Mouse (Mus musculus) CD4-positive helper T cell, adult 2 months (primary cell): ENCODE data around the gene Smok3b.
"Not testable (repeated sequence)": the region's sequence is repeated elsewhere in the genome, so short reads cannot be mapped to it uniquely, and the experiment has no call there.

Experiments used
- DNase-seq: peaks from one replicate; pipeline ENCODE4 v3.0.0-alpha.2; 2012; ENCODE audit warnings: low read depth, missing footprints, low spot score

The Smok3b gene

DNA sequence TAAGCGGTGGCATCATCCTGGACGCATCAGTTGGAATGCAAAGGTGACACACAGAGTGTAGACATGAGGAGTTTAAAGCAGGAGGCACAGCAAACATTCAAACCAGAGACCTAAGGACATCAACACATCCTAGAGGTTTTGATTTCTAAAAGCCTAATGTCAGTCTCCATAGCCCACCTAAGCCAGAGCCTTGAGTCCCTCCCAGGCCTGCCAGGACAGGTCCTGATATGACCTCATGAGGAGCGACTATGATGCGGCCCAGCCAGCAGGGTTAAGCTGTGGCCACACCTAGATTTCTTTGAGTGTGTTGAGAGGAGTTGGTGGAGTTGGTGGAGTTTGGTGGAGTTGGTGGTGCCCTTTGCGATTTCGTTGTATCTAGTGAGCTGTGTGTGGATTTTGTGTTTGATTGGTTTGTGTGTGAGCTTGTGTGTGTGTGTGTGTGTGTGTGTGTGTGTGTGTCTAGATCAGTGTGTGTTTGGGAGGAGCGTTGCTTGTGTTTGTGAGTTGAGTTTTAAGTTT, at the start of gene Smok3b, which contains the start of gene Smok3a:
Gene Smok3b, plus strand, starts transcription at position 469 of the 519 bp plus-strand sequence.
Gene Smok3a, plus strand, starts transcription at position 301 of the 519 bp plus-strand sequence.
- not testable (repeated sequence) for DNase-seq

DNA sequence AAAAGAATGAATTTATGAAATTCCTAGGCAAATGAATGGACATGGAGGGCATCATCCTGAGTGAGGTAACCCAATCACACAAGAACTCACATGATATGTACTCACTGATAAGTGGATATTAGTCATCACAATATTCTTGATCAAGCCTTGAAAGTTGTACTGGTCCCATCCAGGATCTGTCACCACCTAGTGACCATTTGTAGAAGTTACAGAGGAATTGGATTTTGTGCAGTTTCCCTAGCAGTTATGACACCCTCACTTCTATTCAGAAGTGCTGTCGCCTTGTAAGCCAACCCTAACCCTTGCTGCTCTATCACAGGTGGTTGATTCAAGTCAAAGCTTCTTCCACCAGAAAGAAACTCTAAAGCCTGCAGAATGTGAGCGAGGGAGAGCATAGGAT, 48.1 kb upstream of the Smok3b start:
- DNase-seq, result no peak

DNA sequence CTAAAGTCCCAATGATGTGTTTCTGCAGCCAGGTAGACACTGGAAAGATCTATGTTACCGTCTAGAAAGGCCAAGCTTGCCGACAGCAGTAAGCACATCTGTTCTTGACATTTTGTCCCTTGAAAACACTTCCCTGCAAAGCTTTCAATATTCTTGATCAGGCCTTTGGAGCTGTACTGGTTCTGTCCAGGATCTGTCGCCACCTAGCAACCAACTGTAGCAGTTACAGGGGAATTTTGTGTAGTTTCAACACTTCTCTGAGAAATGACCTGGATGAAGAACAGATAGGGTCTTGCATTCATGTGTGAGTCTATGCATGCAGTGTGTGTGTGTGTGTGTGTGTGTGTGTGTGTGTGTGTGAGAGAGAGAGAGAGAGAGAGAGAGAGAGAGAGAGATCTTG, 47.5 kb upstream of the Smok3b start:
- no peak for DNase-seq

DNA sequence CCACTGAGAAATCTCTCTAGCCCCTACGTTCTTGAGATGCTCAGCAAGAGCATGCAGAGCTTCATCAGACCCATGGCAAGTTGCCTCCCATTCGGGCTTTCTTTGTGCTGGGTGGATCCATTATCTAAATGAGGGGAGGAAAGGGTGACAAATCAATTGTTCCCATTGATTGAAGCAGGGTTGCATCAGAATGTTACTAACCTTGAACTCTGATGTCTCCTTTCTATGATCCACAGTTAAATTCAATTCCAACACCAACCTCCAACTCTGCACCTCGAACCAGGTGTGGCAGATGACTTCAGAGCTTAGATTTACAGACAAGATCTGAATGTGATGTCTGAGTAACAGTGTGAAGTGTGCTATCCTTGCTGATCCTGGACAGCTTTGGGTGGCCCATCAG, 46.5 kb upstream of the Smok3b start:
- no peak for DNase-seq

DNA sequence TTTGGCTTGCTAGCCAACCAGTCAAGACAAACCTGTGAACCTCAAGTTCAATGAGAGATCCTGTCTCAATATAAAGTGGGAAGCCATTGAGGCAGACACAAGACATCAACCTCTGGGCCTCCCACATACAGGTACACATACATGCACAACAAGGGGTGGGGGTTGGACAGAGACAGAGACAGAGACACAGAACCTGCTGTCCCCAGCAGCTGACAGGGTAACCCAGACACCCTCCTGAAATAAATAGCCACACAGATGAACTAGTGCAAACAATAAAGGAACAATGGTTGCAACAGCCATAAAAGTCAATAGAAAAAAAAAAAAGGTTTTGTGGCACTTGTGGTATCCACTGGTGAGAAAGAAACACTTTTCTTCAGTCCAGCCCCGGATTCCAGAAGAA, 45.8 kb upstream of the Smok3b start:
- no peak for DNase-seq

DNA sequence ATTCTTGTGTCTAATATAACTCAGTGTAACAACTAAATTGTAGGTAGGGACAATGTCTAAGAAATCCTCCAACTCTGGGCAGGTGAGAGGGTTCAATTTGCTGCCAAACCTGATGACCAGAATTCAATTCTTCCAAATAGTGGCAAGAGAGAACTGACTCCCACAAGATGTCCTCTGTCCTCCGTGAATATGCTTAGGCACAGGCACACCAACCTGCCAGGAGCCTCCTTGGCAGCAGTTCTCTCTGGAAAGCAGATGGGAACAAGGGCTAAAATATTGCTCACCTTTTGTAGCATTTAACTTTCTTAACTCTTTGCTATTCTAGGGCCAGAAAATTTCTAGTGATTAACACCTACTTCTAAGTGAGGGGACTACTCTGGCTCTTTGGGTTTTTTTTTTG, 43.9 kb upstream of the Smok3b start:
- no peak for DNase-seq

DNA sequence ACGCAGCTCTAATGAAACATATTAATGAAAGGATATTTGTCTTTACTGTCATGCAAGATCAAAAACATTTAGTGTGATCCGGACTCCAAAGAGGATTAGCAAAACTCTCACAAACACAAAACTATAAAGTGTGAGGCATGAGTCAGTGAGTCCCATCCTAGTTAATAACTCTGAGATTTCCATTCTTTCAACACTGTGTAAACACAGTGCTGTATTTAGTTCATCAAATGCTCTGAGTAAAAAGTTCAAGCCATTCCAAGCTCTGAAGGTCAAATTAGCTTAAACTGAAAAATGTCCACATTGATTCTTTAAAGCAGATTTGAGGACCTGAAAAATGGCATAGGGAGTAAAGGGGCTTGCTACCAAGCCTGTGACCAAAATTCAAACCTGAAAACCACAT, 42.1 kb upstream of the Smok3b start:
- no peak for DNase-seq

DNA sequence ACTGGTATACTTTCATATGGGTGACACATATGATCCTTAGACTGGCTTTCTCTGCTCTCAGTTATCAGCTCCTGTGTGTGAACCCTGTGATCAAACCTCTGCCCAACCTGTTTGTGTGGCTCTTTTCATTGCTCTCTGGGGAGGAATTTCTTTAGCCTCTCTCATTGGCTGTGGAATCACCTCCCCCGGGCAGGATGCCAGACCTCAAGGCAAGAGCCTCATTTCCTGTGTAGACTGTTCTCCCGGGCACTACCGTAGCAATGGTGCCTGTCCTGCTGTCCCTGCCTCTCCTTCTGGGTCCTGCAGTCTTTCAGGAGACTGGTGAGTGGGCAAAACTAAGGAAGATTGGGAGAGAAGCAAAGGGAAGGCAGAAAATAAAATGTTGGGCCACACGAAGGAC, 39.9 kb upstream of the Smok3b start, which contains the start of gene Azgp1:
Gene Azgp1, plus strand, starts transcription at position 221 of the 400 bp plus-strand sequence.
- DNase-seq, result no peak

DNA sequence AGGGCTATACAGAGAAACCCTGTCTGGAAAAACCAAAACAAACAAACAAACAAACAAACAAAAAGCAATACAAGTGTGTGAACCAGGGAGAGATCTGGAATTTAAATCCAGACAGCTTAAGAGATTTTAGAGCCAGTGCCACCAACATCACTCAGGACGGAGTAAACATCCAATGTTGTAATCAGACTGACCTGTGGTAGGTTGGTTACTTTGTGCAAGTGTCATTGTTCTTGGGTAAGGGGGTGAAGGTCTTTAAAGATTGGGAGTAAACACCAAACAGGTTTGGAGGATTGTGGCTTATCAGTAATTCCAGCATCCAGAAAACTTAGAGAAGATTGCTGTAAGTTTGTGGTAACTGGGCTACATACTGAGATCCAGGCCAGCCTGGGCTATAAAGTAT, 34.9 kb upstream of the Smok3b start:
- DNase-seq, result no peak

DNA sequence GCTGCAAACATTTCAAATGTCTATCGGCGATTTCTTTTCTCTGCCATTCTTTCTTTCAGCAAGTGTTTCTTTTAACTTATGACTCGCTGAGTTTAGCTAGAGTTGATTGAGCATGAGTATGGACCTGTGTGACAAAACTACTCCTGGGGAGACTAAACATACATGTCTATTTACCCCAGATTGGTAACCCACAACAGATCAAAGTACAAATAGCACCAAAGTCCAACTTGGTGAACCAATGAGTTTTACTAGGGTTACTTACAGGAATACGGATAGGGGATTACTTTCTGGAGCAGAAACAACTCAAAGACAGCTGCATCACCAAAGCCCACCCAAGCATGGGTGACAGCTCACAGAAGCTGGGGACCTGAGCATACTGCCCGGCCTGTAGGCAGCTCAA, 11.8 kb upstream of the Smok3b start:
- DNase-seq, result no peak

DNA sequence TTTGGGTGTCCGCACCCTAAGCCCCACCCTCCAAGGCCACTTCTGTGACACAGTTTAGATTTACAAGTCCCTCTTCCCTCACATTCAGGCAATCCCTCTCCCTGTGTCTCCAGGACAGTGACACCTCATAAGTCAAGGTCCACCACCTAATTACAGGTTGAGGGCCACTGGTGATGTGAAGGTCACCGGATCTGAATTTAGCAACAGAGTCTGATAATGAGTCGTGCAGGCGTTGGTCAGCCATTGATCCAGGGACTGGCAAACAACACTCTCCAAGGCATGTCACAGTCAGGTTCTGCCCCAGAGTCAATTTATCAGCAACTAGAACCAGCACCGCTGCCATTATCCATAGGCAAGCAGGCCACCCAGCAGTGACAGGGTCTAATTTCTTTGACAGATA, 8.8 kb upstream of the Smok3b start:
- DNase-seq, result no peak

DNA sequence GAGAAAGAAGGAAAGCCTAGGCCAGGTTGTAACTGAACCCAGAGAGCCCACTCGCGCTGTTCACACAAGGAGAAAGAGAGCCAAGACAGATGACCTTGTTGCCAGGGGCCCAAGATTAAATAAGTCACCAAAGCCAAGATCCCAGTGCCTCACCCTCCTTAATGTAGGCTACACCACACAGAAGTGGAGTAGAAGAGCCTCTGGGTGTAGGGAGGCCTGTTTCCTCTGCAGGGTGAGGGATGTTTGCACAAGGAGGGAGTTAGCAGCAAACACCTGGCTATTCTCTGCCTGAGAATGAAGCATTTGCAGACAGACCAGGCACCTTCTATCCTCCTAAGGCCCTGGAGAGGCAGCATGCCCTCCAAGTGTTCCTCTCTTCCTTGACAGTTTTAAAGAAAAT, 4.7 kb upstream of the Smok3b start:
- DNase-seq, result no peak

DNA sequence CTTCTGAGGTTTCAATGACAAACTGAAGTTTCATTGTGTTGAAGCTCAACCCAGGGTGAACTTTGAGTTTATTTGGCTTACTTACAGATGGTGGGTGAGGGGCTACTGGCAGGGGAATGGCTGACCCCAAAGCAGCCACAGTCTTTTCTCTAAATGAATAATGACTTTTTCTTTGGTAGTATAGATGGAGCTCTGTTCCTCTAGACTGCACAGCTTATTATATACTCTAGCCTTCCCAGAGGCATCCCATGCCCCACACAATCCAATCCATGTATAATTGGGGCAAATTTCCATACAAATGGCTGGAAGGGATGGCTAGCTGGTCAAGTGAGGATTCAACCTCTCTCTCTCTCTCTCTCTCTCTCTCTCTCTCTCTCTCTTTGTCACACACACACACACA, 4.2 kb upstream of the Smok3b start:
- DNase-seq, result no peak

DNA sequence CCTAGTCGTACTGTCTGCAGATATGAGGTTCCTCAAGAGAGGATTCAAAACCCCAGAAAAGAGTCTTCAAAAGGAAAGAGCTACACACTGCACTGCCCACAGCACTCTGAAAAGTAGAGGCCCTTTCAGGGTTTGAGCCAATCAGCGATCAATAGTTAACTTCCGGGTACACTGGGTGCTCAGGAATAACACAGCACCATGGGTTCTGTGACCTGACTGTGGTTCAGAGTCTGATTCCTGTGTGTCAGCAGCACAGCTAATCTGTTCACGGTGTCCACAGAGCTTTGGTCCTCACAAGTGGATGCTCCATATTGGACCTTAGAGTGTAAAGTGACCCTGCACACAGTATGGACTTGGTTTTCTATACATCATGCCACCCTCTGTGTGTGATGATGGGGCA, 1.7 kb upstream of the Smok3b start:
- not testable (repeated sequence) for DNase-seq

DNA sequence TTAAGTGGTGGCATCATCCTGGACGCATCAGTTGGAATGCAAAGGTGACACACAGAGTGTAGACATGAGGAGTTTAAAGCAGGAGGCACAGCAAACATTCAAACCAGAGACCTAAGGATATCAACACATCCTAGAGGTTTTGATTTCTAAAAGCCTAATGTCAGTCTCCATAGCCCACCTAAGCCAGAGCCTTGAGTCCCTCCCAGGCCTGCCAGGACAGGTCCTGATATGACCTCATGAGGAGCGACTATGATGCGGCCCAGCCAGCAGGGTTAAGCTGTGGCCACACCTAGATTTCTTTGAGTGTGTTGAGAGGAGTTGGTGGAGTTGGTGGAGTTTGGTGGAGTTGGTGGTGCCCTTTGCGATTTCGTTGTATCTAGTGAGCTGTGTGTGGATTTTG, 31.7 kb downstream of the Smok3b start, which contains the start of gene Smok3c:
Gene Smok3c, plus strand, starts transcription at position 301 of the 400 bp plus-strand sequence.
- not testable (repeated sequence) for DNase-seq

DNA sequence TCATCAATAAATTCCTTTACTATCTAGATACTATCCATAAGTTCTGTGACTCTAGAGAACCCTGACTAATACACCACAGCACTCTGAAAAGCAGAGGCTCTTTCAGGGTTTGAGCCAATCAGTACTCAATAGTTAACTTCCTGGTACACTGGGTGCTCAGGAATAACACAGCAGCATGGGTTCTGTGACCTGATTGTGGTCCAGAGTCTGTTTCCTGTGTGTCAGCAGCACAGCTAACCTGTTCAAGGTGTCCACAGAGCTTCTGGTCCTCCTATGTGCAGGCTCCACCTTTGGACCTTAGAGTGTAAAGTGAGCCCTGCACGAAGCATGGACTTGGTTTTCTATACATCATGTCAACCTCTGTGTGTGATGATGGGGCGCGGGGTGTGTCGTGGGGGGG, 52.6 kb downstream of the Smok3b start:
- no peak for DNase-seq

DNA sequence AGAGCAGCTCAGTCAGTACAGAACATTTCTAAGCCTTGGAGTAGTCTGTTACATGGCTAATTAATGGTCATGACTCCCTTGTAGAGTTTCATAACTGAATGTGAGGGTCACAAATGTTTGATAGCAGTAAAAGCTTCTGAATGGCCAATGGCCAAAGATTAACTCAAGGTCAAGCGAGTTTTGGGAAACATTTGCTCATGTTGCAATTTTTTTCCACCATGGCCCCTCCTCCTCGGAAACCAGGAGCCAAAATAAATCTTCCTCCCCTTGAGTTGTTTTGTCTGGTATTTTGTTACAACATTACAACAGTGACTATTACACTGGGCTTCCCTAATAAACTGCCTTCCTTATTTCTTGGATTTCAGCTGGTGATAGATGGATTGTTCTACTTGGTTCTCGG, 54.5 kb downstream of the Smok3b start:
- DNase-seq, result no peak

DNA sequence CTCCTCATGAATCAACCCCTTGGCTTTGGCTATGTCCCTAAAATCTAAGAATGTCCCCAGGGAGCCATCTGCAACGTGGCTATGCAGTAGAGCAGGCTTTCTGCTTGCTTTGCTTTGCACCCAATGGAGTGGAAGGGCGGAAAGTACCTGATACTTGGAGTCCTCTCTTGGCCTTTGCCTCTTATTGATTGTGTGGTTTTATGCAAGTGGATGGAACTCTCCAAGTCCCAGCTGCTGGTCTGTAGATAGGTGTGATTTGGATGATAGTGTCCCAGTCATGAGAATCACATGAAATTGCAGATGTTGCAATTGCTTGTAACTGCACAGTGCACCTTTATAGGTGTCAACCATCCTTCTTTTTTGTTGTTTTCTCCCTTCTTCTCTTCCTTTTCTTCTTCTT, 54.9 kb downstream of the Smok3b start:
- no peak for DNase-seq

DNA sequence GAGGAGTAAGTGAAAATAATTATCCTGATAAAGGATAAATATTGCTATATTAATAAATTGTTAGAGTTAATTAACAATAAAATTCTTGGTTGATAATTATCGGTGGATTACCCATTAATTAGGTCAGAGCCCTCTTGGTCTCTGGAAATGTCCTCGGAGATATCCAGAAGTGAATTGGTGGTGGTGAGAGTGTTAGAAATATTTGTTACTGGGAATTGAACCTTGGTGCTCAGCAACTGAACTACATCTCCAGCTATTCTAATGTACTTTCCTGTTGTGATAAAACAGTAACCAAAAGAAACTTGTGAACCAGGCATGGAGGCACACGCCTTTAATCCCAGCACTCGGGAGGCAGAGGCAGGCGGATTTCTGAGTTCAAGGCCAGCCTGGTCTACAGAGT, 59.2 kb downstream of the Smok3b start:
- DNase-seq, result no peak

DNA sequence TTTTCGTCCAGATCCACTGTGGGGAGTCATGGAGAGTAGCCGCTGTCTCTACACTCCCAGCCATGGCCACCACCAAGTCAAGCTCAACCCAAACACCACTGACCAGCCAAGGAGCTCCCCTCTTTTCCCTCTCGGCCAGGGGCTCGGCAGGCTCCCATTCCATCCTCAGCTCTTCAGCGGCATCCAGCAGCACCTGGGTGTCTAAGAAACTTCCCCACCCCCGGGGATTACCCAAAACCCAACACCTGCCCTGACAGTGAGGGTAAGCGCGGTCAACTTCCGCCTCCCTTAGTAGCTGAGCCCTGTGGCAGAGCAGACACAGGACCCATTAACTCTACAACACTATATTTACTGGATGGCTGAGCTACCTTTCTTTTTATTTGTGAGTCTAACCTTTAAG, 60.2 kb downstream of the Smok3b start:
- no peak for DNase-seq

DNA sequence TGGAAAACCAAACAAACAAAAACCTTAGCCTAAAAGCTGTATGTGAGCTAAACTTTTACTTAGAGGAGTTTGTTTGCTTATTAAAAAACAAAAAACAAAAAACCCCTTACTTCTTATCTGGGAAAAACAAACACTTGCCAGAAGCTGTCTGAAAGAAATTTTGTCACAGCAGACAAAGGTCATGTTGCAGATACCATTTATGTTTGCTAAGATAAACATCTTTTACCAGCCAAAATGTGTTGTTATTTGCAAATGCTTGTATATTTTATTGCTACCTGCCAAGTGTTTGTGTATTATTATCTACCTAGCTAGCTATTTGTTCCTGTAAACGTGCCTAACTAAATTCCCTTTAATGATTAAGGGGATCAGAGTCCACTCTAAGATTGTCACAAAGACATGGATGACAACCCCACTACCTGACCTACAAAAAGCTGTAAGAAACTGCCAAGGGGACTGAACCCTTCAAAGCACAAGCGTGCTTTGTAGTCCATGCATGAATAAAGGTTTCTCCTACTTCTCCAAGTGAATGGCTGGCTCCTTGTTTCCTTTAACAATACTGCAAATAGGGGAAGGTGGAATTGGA, 62.2 kb downstream of the Smok3b start:
- no peak for DNase-seq

DNA sequence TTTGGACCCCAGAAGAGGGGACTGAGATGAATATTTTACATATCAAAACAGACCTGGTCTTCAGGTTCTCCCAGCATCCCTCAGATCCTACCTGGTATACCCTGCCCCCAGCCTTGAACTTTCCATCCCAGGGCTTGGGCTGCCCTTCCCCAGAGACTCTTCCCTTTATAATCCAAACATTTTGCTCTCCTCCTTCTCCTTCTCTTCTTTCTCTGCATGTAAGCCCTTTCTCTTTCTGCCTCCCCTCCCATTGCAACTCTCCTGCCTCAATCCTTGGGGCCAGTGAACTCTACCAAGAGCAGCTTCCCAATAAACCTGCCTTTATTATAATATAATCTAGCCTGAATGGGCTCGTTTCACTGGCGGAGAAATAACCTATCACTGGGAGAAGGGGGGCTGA, 62.7 kb downstream of the Smok3b start:
- DNase-seq, result no peak

DNA sequence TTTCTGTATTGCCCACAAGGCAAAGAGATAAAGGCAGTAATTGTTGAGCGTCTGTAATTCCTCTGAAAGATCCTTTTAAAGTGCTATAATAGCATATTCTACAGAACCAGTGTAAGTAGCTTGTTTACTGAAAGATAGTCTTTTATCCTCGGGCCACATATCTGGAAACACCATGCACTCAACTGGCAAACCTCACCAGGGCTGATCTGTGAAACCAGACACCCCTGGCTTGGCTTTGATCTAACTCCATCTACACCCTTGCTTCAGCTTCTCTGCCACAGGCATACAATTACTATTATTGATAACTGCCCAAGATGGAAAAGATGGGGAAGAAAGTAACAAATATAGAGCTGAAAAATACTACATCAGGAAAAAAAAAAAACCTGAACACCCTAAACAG, 63.3 kb downstream of the Smok3b start:
- no peak for DNase-seq

DNA sequence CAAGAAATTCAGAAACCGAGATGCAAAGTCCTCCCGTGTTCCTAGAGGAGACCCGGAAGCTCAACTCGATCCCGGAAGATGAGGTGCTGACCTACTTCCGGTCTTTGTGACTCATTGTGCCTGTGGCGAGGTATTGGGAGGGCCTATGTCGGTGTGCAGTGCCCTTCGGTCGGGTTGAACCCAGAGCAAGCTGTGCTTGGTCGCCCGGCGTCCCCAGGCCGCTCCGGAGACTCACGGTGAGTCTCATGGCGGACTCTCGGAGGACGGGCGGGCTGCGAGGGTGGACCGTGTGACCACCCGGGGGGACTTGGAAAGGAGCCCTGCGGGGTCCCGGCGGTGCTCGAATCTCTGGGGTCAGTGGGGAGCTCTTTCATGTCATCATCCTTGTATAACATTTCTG, 63.8 kb downstream of the Smok3b start, which contains the start of gene Zkscan1:
Gene Zkscan1, plus strand, starts transcription at position 89 of the 400 bp plus-strand sequence.
- DNase-seq, result peak; percentile 92
